ENCODE assay signal across 22 mouse cellular contexts in the genomic region with DNA sequence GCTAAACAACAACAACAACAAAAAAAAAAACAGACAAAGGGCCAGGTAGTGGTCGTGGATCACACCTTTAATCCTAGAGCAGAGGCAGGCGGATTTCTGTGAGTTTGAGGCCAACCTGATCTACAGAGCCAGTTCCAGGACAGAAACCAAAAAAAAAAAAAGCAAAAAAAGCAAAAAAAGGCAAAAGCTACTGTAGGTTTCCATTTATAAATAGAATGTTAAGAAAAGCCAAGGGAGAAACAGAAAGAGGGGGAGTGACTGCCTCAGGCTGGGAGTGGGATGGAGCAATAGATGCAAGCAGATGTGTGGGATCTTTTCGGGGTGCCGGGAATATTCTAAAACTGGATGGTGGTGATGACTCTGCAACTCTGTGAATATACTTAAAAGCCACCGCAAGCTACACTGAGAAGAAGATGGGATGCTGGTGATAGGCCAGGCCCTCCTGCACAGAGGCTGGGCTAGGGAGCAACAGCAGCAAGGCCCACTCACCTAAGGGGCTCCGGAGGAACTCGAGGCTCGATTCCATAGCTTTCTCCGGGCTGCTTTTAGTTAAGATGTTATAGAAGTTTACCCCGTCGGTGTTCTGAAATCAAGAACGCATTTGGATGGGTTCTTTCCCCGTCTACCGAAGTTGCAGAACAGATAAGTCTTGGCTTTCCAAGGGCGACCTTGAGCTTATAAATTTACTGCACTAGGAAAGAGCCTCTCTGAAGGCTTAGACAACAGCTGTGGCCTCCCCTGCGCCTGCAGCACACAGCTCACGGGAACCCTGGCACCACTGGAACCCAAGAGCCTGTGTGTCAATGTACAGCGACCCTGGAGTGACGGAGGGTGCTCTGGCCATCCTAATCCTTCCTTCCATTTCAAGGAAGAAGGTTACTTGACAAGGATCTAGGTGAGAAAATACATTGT. TPM values are rescaled to one million over a fixed set of nuclear protein-coding genes. Genes with fewer than 3 reads are reported as not detected.
DNase-seq lines count a peak whose midpoint lies in the region; ATAC-seq and TF ChIP-seq lines count a peak whose summit lies in the region.
"Had no signal": no experiment of that assay in that cellular context is flagged by ENCODE, and none has a peak within 500 bp of the region (broad histone marks: within the 10 kb centered on the region; RNA-seq: fewer than 3 reads in every experiment).

No protein-coding gene starts in this region.

- H3K36me3 ChIP-seq in lung, postnatal 0 days (ENCODE audit: insufficient read depth, low read length): no peaks in the 10 kb centered on the region

- no peak overlapping the region for H3K9ac ChIP-seq in lung, postnatal 0 days (replicated peaks; ENCODE audit: low read depth)
- H3K9ac ChIP-seq: embryonic facial prominence, embryonic 13.5 days; forebrain, postnatal 0 days; neural tube, embryonic 13.5 days had no signal

- peak; percentile 59 to 85 for DNase-seq in adrenal gland, adult (ENCODE audit: inconsistent age in 2 of 2, low spot score in 1 of 2)
- DNase-seq in adrenal gland, postnatal 4 days (ENCODE audit: low spot score in 2 of 2): no peak
- DNase-seq in right cerebral cortex, adult 18-20 months: peak; percentile 76
- no peak for DNase-seq in right cerebral cortex, postnatal 4 days
- DNase-seq in frontal cortex, postnatal 25 days (ENCODE audit: low spot score in 2 of 2): peak; percentile 19 to 39
- peak; percentile 44 to 74 for DNase-seq in right cerebral cortex, postnatal 36 days (ENCODE audit: low spot score in 2 of 2)
- no peak for DNase-seq in testis, postnatal 10 days (ENCODE audit: low spot score)
- DNase-seq in lung, postnatal 0 days (ENCODE audit: low spot score): no peak
- DNase-seq: cerebellum, adult 8-10 months; forebrain, postnatal 0 days; kidney, adult 8-10 months; kidney, postnatal 36 days; spleen, adult 18-20 months had no signal

- 91% methylated on average over 19 of the region's 19 CpGs for WGBS in lung, postnatal 0 days

- H3K27ac ChIP-seq in lung, postnatal 0 days (ENCODE audit: low read length): no peak overlapping the region
- H3K27ac ChIP-seq: embryonic facial prominence, embryonic 13.5 days; neural tube, embryonic 13.5 days had no signal

- H3K4me3 ChIP-seq in lung, postnatal 0 days (ENCODE audit: low read depth, low read length): no peak overlapping the region
- H3K4me3 ChIP-seq: embryonic facial prominence, embryonic 13.5 days; neural tube, embryonic 13.5 days had no signal

- no peaks in the 10 kb centered on the region for H3K27me3 ChIP-seq in lung, postnatal 0 days (replicated peaks; ENCODE audit: insufficient read depth, low read length)
- H3K27me3 ChIP-seq: embryonic facial prominence, embryonic 13.5 days; neural tube, embryonic 13.5 days had no signal

- no peak overlapping the region for H3K4me2 ChIP-seq in lung, postnatal 0 days (replicated peaks; ENCODE audit: low read depth, low read length)
- H3K4me2 ChIP-seq: embryonic facial prominence, embryonic 13.5 days; neural tube, embryonic 13.5 days had no signal

- ATAC-seq in lung, postnatal 0 days: no peak
- ATAC-seq: forebrain, postnatal 0 days had no signal

- TF ChIP-seq CTCF in lung, postnatal 0 days (IDR thresholded peaks at IDR 0.05): no peak

- H3K9me3 ChIP-seq in lung, postnatal 0 days (ENCODE audit: low read length): no peaks in the 10 kb centered on the region
- H3K9me3 ChIP-seq: embryonic facial prominence, embryonic 13.5 days; neural tube, embryonic 13.5 days had no signal

- TF ChIP-seq EP300 in lung, postnatal 0 days (IDR thresholded peaks at IDR 0.05): no peak

- H3K4me1 ChIP-seq in lung, postnatal 0 days (ENCODE audit: insufficient read depth, low read depth, low read length): no peaks in the 10 kb centered on the region
- H3K4me1 ChIP-seq: embryonic facial prominence, embryonic 13.5 days; neural tube, embryonic 13.5 days had no signal

RNA-seq across cellular contexts. Expression of a gene that starts 20.9 kb away (rescaled TPM):
- total RNA-seq in adrenal gland, postnatal 4 days (2021): 100 to 1,000 TPM; 149 to 159 TPM
- polyA plus RNA-seq in lung, postnatal 0 days (2015; fragmentation: Nextera tagmentation; extraction: Ambion mirVana): 63.0 and 68.8 TPM in 2 replicates

RNA-seq across cellular contexts. Expression of a gene that starts 32.4 kb away (rescaled TPM):
- total RNA-seq in adrenal gland, postnatal 4 days (2021): not detected
- not detected in 2 replicates for polyA plus RNA-seq in lung, postnatal 0 days (2015; fragmentation: Nextera tagmentation; extraction: Ambion mirVana)
- total RNA-seq: common myeloid progenitor, adult 5-6 weeks; forebrain, postnatal 0 days; hematopoietic stem cell, adult 5-6 weeks; layer of hippocampus, postnatal 10 days had no signal
- polyA plus RNA-seq: embryonic facial prominence, embryonic 13.5 days; forebrain, postnatal 0 days; heart, embryonic 14.5 days; limb, embryonic 14.5 days; liver, embryonic 16.5 days; neural tube, embryonic 13.5 days; stomach, embryonic 14.5 days had no signal

RNA-seq across cellular contexts. Expression of a gene that starts 35.7 kb away (rescaled TPM):
- 10 to 100 TPM; 14.0 to 14.3 TPM for total RNA-seq in adrenal gland, postnatal 4 days (2021)
- 5.6 and 5.8 TPM in 2 replicates for polyA plus RNA-seq in lung, postnatal 0 days (2015; fragmentation: Nextera tagmentation; extraction: Ambion mirVana)

Comparison
In these comparisons a context has a peak if more than half of its experiments do, and no peak if none do; other contexts are left out.
1. DNase-seq: peak in adrenal gland, adult (2 of 2), right cerebral cortex, adult 18-20 months (single experiment), frontal cortex, postnatal 25 days (2 of 2) and right cerebral cortex, postnatal 36 days (2 of 2); none in adrenal gland, postnatal 4 days (0 of 2), right cerebral cortex, postnatal 4 days (single experiment), testis, postnatal 10 days (single experiment) and lung, postnatal 0 days (single experiment).